Mouse (Mus musculus) gastrocnemius, postnatal 36 days (tissue): Measurements from ENCODE around the gene Aldoc. TPM values are rescaled to one million over a fixed set of nuclear protein-coding genes. Genes with fewer than 3 reads are reported as not detected.
A peak's percentile ranks its signal among the peaks of the same experiment; 100 is the strongest.
"Not testable (repeated sequence)": the region's sequence is repeated elsewhere in the genome, so short reads cannot be mapped to it uniquely, and the experiment has no call there.

ENCODE experiments used
- DNase-seq, 2 experiments: peaks; one replicate each; pipeline ENCODE4 v3.0.0; 2022
- intact Hi-C: fragments of 180-260 bp; cut with DNase I; formaldehyde crosslinking; loops from one replicate; pipeline ENCODE4 v1.15.1; 2025
- long read RNA-seq, 2 experiments: library from polyadenylated mRNA; stranded (forward); transcript quantifications; one replicate each; pipeline ENCODE4 v2.0.0; 2021
- total RNA-seq, 2 experiments: library from RNA; stranded (reverse); gene quantifications; 2 replicates each; pipeline ENCODE4 v1.2.3; 2021

Gene Aldoc
- total RNA-seq, result 1 to 10 TPM; 1.3 to 1.9 TPM
- long read RNA-seq, experiment 1, result 0 reads
- long read RNA-seq, experiment 2, partial matches to known transcripts, result 0 of 1 reads
- long read RNA-seq, experiment 2, other reads (novel, unspliced or antisense), result 0 of 1 reads

DNA sequence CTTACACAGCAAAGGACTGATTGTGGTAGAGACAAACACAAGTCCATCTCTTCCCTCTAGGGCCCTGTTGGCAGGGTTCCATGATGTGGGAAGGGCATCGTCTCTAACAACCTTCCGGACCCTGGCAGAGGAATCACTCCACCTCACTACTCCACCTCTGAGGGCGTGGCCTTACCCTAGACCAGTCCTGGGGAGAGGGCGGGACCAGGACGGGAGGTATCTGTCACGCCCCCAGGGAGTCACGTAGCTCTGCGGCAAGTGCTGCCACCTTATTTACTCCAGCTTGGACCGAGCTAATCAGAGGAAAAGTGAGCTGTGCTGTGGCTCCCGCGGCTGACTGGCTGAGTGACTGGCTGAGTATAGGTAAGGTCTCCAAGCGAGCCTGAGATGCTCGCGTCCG is at the start of gene Aldoc:
TSS of gene Aldoc (plus strand) at position 109 of the 400 bp plus-strand sequence.
- intact Hi-C loops, result no loop called here
- peak in 1 of 2 experiments; percentile 54 for DNase-seq

DNA sequence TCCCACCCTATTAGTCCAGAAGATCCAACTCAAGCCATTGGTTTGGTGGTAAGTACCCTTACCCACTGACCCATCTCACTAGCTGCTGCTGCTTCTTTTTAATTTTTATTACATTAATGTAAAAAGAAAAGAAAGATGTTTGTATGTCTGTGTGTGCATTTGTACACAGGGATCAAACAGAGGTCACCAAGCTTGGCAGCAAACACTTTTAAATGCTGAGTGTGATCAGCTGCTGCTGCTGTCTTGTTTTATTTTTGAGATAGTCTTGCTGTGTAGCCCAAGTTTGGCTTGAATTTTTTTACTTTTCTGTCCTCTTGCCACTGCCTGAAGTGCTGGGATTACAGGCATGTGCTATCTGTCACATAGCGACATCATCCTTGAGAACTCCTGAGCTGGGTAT is 47.2 kb upstream of the Aldoc start:
- DNase-seq, result no peak
- intact Hi-C loops, result no loop called here

DNA sequence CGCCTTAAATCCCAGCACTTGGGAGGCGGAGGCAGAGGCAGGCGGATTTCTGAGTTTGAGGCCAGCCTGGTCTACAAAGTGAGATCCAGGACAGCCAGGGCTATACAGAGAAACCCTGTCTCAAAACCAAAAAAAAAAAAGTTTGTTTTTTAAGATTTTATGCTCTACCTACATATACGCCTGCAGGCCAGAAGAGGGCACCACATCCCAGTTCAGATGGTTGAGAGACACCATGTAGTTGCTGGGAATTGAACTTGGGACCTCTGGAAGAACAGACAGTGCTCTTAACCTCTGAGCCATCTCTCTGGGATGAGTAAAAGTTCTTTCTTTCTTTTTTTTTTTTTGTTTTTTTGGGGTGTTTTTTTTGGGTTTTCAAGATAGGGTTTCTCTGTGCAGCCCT is 46.6 kb upstream of the Aldoc start:
- DNase-seq, intact Hi-C loops: not testable (repeated sequence)

- no peak for DNase-seq
- intact Hi-C loops, result no loop called here
These were observed 43.9 kb upstream of the Aldoc start for GRCm38 (mm10) chr11:78278853-78279252.

GRCm38 (mm10) chr11:78279586-78279985 is 43.2 kb upstream of the Aldoc start:
- DNase-seq, result no peak
- intact Hi-C loops, result no loop called here

GRCm38 (mm10) chr11:78289146-78289763 is 33.5 kb upstream of the Aldoc start:
- intact Hi-C loops, result no loop called here
- no peak for DNase-seq

- intact Hi-C loops, result no loop called here
These were observed 32.1 kb upstream of the Aldoc start, which contains the start of gene BC030499 for GRCm38 (mm10) chr11:78290654-78291053. Gene BC030499, plus strand, starts transcription at chr11:78290841.

GRCm38 (mm10) chr11:78294585-78294984 is 28.2 kb upstream of the Aldoc start:
- intact Hi-C loops, result no loop called here
- no peak for DNase-seq

More at GRCm38 (mm10) chr11:78290654-78291053, 32.1 kb upstream of the Aldoc start, which contains the start of gene BC030499:
- no peak for DNase-seq

- intact Hi-C loops, result no loop called here
- DNase-seq, result no peak
These were observed 21.9 kb upstream of the Aldoc start for GRCm38 (mm10) chr11:78300917-78301316.

DNA sequence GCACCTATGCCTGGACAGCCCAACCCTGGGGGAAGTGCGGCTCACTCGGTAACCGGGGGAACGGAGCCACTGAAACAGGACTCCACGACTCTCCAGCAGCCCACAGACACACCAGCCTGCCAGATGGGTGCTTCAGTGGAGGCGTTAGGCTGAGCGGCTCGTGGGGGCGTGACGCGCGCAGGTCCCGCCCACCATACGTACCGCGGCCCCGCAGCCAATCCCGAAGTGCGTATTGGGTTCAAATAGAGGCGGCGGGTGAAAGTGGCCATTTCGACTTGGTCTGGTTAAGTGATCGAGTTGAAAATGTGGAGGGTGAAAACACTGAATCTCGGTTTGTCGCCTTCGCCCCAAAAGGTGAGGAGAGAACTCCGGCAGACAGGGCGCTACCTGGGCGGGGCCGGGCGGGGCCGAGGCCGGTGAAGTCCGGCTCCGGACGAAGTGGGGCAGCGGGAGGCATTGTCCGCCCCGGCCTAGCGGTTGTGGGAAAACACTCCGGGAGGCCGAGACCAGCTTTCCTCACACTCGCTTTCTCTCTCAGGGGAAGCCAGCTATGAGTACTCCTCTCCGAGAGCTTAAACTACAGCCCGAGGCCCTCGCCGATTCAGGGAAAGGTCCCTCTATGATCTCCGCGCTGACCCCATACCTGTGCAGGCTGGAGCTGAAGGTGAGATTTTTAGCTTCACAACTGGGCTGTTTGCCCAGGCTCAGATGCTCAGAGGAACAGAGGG is 21.2 kb upstream of the Aldoc start, which contains the start of gene Spag5:
TSS of gene Spag5 (plus strand) at position 173 of the 728 bp plus-strand sequence.
- intact Hi-C loops, result loop anchor here (2.0 kb wide), 1 partner anchor 23 kb away; no protein-coding TSS in a partner anchor
- peak; percentile 85 to 88 for DNase-seq

DNA sequence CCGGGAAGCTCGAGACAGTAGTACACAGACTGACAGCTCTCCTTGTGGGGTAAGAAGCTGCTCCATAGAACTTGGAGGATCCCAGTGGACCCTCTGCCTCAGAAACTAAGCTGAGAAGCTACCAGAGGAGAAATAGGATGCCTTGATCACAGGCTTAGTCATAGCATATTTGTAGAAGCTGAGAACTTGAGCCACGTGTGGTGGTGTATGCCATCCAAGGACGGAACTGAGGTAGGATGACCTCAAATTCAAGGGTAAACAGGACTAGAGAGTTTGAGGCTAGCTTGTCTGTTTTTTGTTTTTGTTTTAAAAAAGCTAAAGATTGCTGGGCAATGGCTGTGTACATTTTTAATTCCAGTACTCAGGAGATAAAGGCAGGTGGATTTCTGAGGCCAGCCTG is 17.5 kb upstream of the Aldoc start:
- DNase-seq, result no peak
- intact Hi-C loops, result no loop called here

GRCm38 (mm10) chr11:78310861-78311511 is 11.8 kb upstream of the Aldoc start:
- intact Hi-C loops, result no loop called here
- DNase-seq, result no peak

DNA sequence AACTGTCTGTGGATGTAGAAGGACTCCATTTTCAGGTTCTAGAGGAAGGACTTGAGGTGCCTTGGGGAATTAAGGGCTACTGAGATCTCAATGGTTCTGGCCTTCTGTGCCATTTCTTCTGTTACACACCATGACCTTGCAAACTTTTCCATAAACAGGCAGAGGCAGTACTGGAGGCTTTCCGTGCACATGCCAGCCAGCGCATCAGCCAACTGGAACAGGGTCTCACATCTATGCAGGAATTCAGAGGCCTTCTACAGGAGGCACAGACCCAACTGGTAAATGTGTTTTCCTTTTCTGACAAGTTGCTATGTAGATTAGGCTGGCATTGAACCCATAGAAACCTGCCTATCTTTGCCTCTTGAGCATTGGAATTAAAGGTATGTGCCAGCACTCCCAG is 9.1 kb upstream of the Aldoc start:
- intact Hi-C loops, result no loop called here
- no peak for DNase-seq

DNA sequence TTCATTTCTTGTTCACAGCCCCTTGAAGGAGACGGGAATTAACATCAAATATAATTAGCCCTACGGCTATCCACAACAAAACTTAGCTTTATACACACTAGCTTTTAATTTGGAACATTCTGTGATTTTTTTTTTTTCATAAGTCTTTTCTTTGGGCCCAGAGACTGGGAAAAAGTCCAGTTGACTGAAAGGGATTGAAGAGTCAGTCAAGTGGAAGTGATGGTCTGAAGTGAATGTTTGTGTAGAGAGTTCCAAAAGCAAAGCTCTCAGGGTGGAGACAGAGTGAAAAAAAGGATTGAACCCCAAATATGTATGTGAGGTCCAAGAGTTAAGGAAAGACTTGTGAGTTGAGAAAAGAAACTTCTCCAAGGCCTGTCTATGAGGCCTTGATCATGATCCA is 4.4 kb upstream of the Aldoc start:
- intact Hi-C loops, result no loop called here
- no peak for DNase-seq

- no peak for DNase-seq
- intact Hi-C loops, result no loop called here
These were observed 514 bp upstream of the Aldoc start for GRCm38 (mm10) chr11:78322076-78322831.

GRCm38 (mm10) chr11:78324000-78324785 is 1.4 kb downstream of the Aldoc start:
- no peak for DNase-seq
- intact Hi-C loops, result loop anchor here (2.0 kb wide), 1 partner anchor 21 kb away; no protein-coding TSS in a partner anchor

DNA sequence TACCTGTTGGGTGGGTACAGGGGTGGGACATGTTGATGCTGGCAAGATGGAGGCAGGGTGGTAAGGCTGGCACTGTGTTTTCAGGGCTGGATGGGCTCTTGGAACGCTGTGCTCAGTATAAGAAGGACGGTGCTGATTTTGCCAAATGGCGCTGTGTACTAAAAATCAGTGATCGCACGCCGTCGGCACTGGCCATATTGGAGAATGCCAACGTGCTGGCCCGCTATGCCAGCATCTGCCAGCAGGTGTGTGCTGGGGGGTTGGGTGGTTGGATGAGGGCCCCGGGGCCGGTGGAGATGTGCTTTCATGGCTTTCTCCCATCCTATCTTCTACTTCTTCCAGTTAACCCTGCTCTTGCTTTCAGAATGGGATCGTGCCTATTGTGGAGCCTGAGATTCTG is 2.2 kb downstream of the Aldoc start:
- no peak for DNase-seq
- intact Hi-C loops, result loop anchor here (2.0 kb wide), 1 partner anchor 22 kb away; no protein-coding TSS in a partner anchor

GRCm38 (mm10) chr11:78327215-78327614 is 4.4 kb downstream of the Aldoc start:
- intact Hi-C loops, result no loop called here
- DNase-seq, result no peak
